Mouse (Mus musculus) liver, embryonic 14.5 days (tissue): ENCODE data around the gene Dlx1.

Source experiments
- CTCF ChIP-seq: IDR thresholded peaks from 2 replicates; pipeline ENCODE4 v1.5.1; 2016; ENCODE audit warnings: antibody characterized with exemption, low read depth, control low read depth
- EP300 ChIP-seq: IDR thresholded peaks from 2 replicates; pipeline ENCODE4 v1.6.1; 2016; ENCODE audit warnings: antibody characterized with exemption, low read depth

GRCm38 (mm10) chr2:71543948-71544347 lies 16.0 kb downstream of the Dlx1 start:
- no peak for TF ChIP-seq CTCF
- no peak for TF ChIP-seq EP300
